ENCODE assay signal across 8 mouse cellular contexts in genomic region chr6:134983529-134984370, GRCm38 (mm10). TPM values are rescaled to one million over a fixed set of nuclear protein-coding genes. Genes with fewer than 3 reads are reported as not detected.
A peak's percentile ranks its signal among the peaks of the same experiment; 100 is the strongest.
DNase-seq lines count a peak whose midpoint lies in the region; ATAC-seq lines count a peak whose summit lies in the region.

No protein-coding gene starts in this region.

- H3K4me3 ChIP-seq in hindbrain, embryonic 12.5 days, result peak overlapping the region; percentile 63

- no peaks in the 10 kb centered on the region for H3K36me3 ChIP-seq in hindbrain, embryonic 12.5 days

- H3K27me3 ChIP-seq in hindbrain, embryonic 12.5 days, result peaks cover 4% of the 10 kb centered on the region; the same call in 1 of the 2 replicates

- H3K4me1 ChIP-seq in hindbrain, embryonic 12.5 days, result peaks cover 17% of the 10 kb centered on the region

- peak; percentile 89 for DNase-seq in Muller cell, postnatal 12 days (ENCODE audit: inconsistent ontology term)
- DNase-seq in cerebellum, postnatal 10 days, result peak; percentile 93 to 96
- peak; percentile 77 to 83 for DNase-seq in frontal cortex, postnatal 10 days (ENCODE audit: low spot score in 2 of 2)
- DNase-seq in layer of hippocampus, postnatal 10 days (ENCODE audit: low spot score in 2 of 2), result peak; percentile 87 to 92
- peak; percentile 94 for DNase-seq in lung, postnatal 10 days
- DNase-seq in ovary, postnatal 14 days (ENCODE audit: low spot score), result peak; percentile 84
- peak; percentile 72 to 84 for DNase-seq in thymus, postnatal 10 days (ENCODE audit: low spot score in 2 of 2)

- H3K9ac ChIP-seq in hindbrain, embryonic 12.5 days, result peak overlapping the region; percentile 68

- H3K9me3 ChIP-seq in hindbrain, embryonic 12.5 days (replicated peaks), result no peaks in the 10 kb centered on the region

- 3% methylated on average over 62 of the region's 62 CpGs for WGBS in hindbrain, embryonic 12.5 days

- ATAC-seq in hindbrain, embryonic 12.5 days (ENCODE audit: low FRiP score), result peak; percentile 92

- peak overlapping the region; percentile 67 for H3K27ac ChIP-seq in hindbrain, embryonic 12.5 days

- H3K4me2 ChIP-seq in hindbrain, embryonic 12.5 days (replicated peaks), result peak overlapping the region; percentile 92

RNA-seq across cellular contexts. Expression of gene Apold1, which starts 2.2 kb away (rescaled TPM):
- polyA plus RNA-seq in hindbrain, embryonic 12.5 days (2016; fragmentation: Nextera tagmentation; extraction: Ambion mirVana), result 4.5 TPM in 2 replicates
- 1 to 10 TPM; 4.0 to 4.8 TPM for total RNA-seq in layer of hippocampus, postnatal 10 days (2021)

RNA-seq across cellular contexts. Expression of gene Ddx47, which starts 27.7 kb away (rescaled TPM):
- 84.0 and 87.2 TPM in 2 replicates for polyA plus RNA-seq in hindbrain, embryonic 12.5 days (2016; fragmentation: Nextera tagmentation; extraction: Ambion mirVana)
- 10 to 100 TPM; 52.4 to 55.2 TPM for total RNA-seq in layer of hippocampus, postnatal 10 days (2021)

Comparison
In these comparisons a context has a peak if more than half of its experiments do, and no peak if none do; other contexts are left out.
1. Peak in every context shown above with its lines: DNase-seq, ATAC-seq, H3K4me3 ChIP-seq and H3K27ac ChIP-seq.